Mouse (Mus musculus) kidney, postnatal 14 days (tissue): ENCODE measurements around the gene Olfr734.

ENCODE experiments used
- DNase-seq: peaks from one replicate; pipeline ENCODE4 v3.0.0; 2022; ENCODE audit warnings: mixed read lengths

Olfr734 gene

DNA sequence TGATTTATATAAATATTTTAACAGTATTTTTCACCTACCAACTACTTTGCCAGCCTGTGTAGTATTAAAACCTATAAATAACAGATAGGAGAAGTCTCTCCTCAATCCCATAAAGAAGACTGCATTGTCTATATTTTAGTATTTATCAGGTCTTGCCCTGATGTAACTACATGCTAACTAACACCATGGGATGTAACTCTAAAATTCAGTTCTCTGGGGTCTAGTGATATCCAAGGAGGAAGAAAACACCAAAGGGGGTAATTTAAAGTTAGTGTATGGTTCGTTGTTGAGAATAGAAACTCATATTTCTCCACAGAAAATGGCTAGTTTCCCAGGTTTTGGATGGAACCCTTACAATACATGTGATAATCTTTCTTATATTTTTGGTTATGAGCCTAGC, at the start of gene Olfr734:
Gene Olfr734 (minus strand): TSS at position 101 of the 400 bp plus-strand sequence.
- no peak for DNase-seq

- no peak for DNase-seq
Measured at GRCm38 (mm10) chr14:50363561-50363960, 37.0 kb upstream of the Olfr734 start.

GRCm38 (mm10) chr14:50360480-50360879, 33.9 kb upstream of the Olfr734 start:
- no peak for DNase-seq

DNA sequence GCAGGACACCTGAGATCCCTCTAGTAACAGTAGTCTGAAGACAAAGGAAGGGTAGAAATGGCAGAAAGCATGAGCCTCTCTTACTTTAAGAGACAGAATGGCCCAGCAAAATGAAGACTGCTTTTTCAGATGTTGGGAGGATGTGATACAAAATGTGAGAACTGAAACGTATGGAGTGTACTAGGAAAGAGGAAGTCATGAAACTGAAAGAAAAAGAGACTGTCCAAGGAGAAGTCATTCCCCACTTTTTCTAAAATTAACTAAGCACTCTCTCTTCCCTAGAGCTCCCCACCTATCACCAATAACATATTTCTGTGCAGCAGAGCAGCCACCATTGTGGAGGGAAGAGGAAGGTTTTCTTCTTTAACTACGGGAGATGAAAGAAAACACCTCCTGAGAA, 31.0 kb upstream of the Olfr734 start, which contains the start of gene Tlr11:
Gene Tlr11 (plus strand): TSS at position 322 of the 400 bp plus-strand sequence.
- no peak for DNase-seq

DNA sequence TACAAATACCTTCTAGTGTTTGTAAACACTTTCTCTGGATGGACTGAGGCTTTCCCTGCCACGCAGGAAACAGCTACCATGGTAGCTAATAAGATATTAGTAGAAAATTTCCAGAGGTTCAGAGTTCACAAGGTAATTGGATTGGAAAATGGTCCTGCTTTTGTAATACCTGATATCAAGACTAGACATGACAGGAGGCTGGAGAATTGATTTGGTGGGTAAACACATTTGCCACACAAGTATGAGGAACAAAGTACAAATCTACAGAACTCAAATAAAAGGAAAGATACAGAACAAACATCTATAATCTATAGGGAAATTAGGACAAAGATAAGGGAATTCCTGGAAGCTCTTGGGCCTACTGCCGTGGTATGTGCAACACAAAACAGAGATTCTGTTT, 30.2 kb upstream of the Olfr734 start:
- DNase-seq: no peak

DNA sequence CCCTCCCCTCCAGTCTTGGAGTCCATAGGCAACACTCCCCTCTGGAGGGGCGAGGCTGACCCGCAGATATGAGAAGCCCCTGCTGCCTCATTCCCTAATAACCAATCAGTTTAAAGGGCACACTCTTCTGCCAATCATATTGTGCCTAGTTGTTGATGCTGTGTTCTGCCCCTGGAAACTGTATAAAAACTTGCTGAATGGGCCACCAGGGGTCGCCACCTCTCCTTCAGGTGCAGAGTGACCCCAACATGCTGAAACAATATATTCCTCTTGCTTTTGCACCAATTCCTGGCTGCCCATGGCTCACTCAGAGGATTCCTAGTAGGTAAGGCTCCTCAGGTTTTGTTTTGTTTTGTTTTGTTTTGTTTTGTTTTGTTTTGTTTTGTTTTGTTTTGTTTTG, 25.9 kb upstream of the Olfr734 start:
- DNase-seq: no peak

- DNase-seq: no peak
Measured at GRCm38 (mm10) chr14:50348796-50349195, 22.2 kb upstream of the Olfr734 start, which contains the start of gene Olfr735. Gene Olfr735, minus strand, starts transcription at chr14:50348872.

- DNase-seq: no peak
Measured at GRCm38 (mm10) chr14:50301422-50301821, 25.1 kb downstream of the Olfr734 start, which contains the start of gene Olfr733. Gene Olfr733, minus strand, starts transcription at chr14:50301522.

DNA sequence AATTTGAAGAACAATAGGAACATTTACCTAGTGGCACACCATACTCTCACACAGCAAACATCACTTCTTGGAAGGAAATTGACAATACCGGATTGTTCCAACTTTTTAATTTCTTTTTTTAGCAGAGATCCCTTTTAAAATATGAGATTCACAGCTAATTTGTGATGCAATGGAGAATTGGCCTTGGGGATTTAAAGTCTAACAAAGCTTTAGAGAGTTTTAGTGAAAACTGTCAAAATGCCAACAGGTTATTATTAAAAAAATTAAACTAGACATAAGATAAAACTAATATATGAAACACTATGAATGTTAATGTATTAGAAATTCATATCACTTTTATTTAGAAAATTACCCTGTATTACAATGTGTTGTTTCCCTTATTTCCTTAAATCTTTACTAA, 42.5 kb downstream of the Olfr734 start, which contains the start of gene Olfr732:
Gene Olfr732 (minus strand): TSS at position 101 of the 400 bp plus-strand sequence.
- no peak for DNase-seq
